In genomic region chr10:45066131-45066930, GRCm38 (mm10) we compare ENCODE assay signal across 8 mouse cellular contexts. TPM values are rescaled to one million over a fixed set of nuclear protein-coding genes. Genes with fewer than 3 reads are reported as not detected.
A peak's percentile ranks its signal among the peaks of the same experiment; 100 is the strongest.
DNase-seq lines count a peak whose midpoint lies in the region; ATAC-seq lines count a peak whose summit lies in the region.

No protein-coding gene starts in this region.

- H3K27ac ChIP-seq in lung, embryonic 15.5 days, result peak overlapping the region; percentile 65
- no peak overlapping the region for H3K27ac ChIP-seq in embryonic facial prominence, embryonic 11.5 days (replicated peaks; ENCODE audit: low read depth, low read length)
- peak overlapping the region; percentile 97 for H3K27ac ChIP-seq in limb, embryonic 10.5 days
- peak overlapping the region; percentile 87 for H3K27ac ChIP-seq in neural tube, embryonic 13.5 days (replicated peaks)

- H3K4me1 ChIP-seq in lung, embryonic 15.5 days, result peaks cover 35% of the 10 kb centered on the region
- no peaks in the 10 kb centered on the region for H3K4me1 ChIP-seq in embryonic facial prominence, embryonic 11.5 days (ENCODE audit: control insufficient read depth, insufficient read depth, low read length)
- H3K4me1 ChIP-seq in limb, embryonic 10.5 days, result peaks cover 37% of the 10 kb centered on the region
- peaks cover 42% of the 10 kb centered on the region for H3K4me1 ChIP-seq in neural tube, embryonic 13.5 days (replicated peaks)

- H3K9ac ChIP-seq in lung, embryonic 15.5 days, result peak overlapping the region; percentile 57
- peak overlapping the region; percentile 93 for H3K9ac ChIP-seq in embryonic facial prominence, embryonic 11.5 days (replicated peaks; ENCODE audit: low read length)
- peak overlapping the region; percentile 95 for H3K9ac ChIP-seq in neural tube, embryonic 13.5 days

- WGBS in lung, embryonic 15.5 days, result 12% methylated on average over 9 of the region's 12 CpGs
- 14% methylated on average over 12 of the region's 12 CpGs for WGBS in embryonic facial prominence, embryonic 11.5 days
- WGBS in limb, embryonic 10.5 days, result 14% methylated on average over 12 of the region's 12 CpGs
- 17% methylated on average over 12 of the region's 12 CpGs for WGBS in neural tube, embryonic 13.5 days

- no peaks in the 10 kb centered on the region for H3K27me3 ChIP-seq in lung, embryonic 15.5 days
- H3K27me3 ChIP-seq in embryonic facial prominence, embryonic 11.5 days (ENCODE audit: control insufficient read depth, insufficient read depth, low read length), result no peaks in the 10 kb centered on the region
- H3K27me3 ChIP-seq in limb, embryonic 10.5 days (ENCODE audit: low read depth, poor library complexity, severe bottlenecking), result no peaks in the 10 kb centered on the region
- H3K27me3 ChIP-seq in neural tube, embryonic 13.5 days, result no peaks in the 10 kb centered on the region

- H3K36me3 ChIP-seq in lung, embryonic 15.5 days, result no peaks in the 10 kb centered on the region
- no peaks in the 10 kb centered on the region for H3K36me3 ChIP-seq in embryonic facial prominence, embryonic 11.5 days (replicated peaks; ENCODE audit: control insufficient read depth, insufficient read depth, low read depth, low read length)
- peaks cover 3% of the 10 kb centered on the region; the same call in 1 of the 2 replicates for H3K36me3 ChIP-seq in limb, embryonic 10.5 days
- no peaks in the 10 kb centered on the region for H3K36me3 ChIP-seq in neural tube, embryonic 13.5 days

- ATAC-seq in lung, embryonic 15.5 days (ENCODE audit: borderline replicate concordance, extremely low read depth, low FRiP score, low TSS enrichment), result no peak
- no peak; the same call in 1 of the 2 replicates for ATAC-seq in embryonic facial prominence, embryonic 11.5 days (replicated peaks; ENCODE audit: insufficient number of reproducible peaks, low FRiP score, low TSS enrichment, low read depth)
- ATAC-seq in neural tube, embryonic 13.5 days (ENCODE audit: low read depth), result no peak; the same call in 1 of the 2 replicates

- H3K9me3 ChIP-seq in lung, embryonic 15.5 days, result no peaks in the 10 kb centered on the region
- no peaks in the 10 kb centered on the region for H3K9me3 ChIP-seq in embryonic facial prominence, embryonic 11.5 days (replicated peaks; ENCODE audit: control insufficient read depth, low read length)
- no peaks in the 10 kb centered on the region for H3K9me3 ChIP-seq in limb, embryonic 10.5 days (replicated peaks)
- no peaks in the 10 kb centered on the region for H3K9me3 ChIP-seq in neural tube, embryonic 13.5 days

- H3K4me3 ChIP-seq in lung, embryonic 15.5 days, result peak overlapping the region; percentile 80
- peak overlapping the region; percentile 88 for H3K4me3 ChIP-seq in embryonic facial prominence, embryonic 11.5 days (ENCODE audit: low read depth, low read length)
- H3K4me3 ChIP-seq in limb, embryonic 10.5 days, result peak overlapping the region; percentile 99
- H3K4me3 ChIP-seq in neural tube, embryonic 13.5 days, result peak overlapping the region; percentile 97

- no peak for DNase-seq in lung, postnatal 14 days
- DNase-seq in adipocyte (ENCODE audit: low spot score), result peak; percentile 15
- peak; percentile 34 for DNase-seq in embryonic facial prominence, embryonic 11.5 days (ENCODE audit: low spot score)
- DNase-seq in limb, embryonic 10.5 days (ENCODE audit: low spot score), result no peak
- no peak for DNase-seq in left cerebral cortex, adult 18-20 months (ENCODE audit: low spot score in 2 of 2)
- DNase-seq in frontal cortex, adult 2 months (ENCODE audit: extremely low spot score in 1 of 2, low spot score in 1 of 2), result no peak

- peak overlapping the region; percentile 68 for H3K4me2 ChIP-seq in lung, embryonic 15.5 days
- peak overlapping the region; percentile 54 for H3K4me2 ChIP-seq in embryonic facial prominence, embryonic 11.5 days (ENCODE audit: low read depth, low read length)
- H3K4me2 ChIP-seq in neural tube, embryonic 13.5 days, result peak overlapping the region; percentile 75

RNA-seq across cellular contexts. Expression of gene Prep, which starts 0.7 kb away (rescaled TPM):
- polyA plus RNA-seq in lung, embryonic 15.5 days (2015; fragmentation: Nextera tagmentation; extraction: Ambion mirVana), result 35.7 and 36.2 TPM in 2 replicates
- polyA plus RNA-seq in embryonic facial prominence, embryonic 11.5 days (2014; fragmentation: Nextera tagmentation; extraction: Ambion mirVana), result 28.0 and 28.1 TPM in 2 replicates
- polyA plus RNA-seq in limb, embryonic 10.5 days (2016; fragmentation: Nextera tagmentation; extraction: Ambion mirVana), result 41.1 and 42.7 TPM in 2 replicates
- polyA plus RNA-seq in neural tube, embryonic 13.5 days (2015; fragmentation: Nextera tagmentation; extraction: Ambion mirVana), result 26.4 and 28.6 TPM in 2 replicates
- total RNA-seq in left cerebral cortex, adult 18-20 months (2021), result 1 to 10 TPM; 7.7 to 8.6 TPM
- 6.4 and 6.9 TPM in 2 replicates for polyA plus RNA-seq in frontal cortex, adult 2 months (2012; rRNA removed)

Comparison
In these comparisons a context has a peak if more than half of its experiments do, and no peak if none do; other contexts are left out.
1. DNase-seq: peak in adipocyte (single experiment) and embryonic facial prominence, embryonic 11.5 days (single experiment); none in lung, postnatal 14 days (single experiment), limb, embryonic 10.5 days (single experiment), left cerebral cortex, adult 18-20 months (0 of 2) and frontal cortex, adult 2 months (0 of 2).
2. Peak in every context shown above with its lines, with median percentiles within 50 percentile points of each other: H3K4me2 ChIP-seq, H3K4me3 ChIP-seq and H3K9ac ChIP-seq.